Mouse (Mus musculus): ENCODE results near the gene Eif4enif1. TPM values are rescaled to one million over a fixed set of nuclear protein-coding genes. Genes with fewer than 3 reads are reported as not detected.

Eif4enif1 gene
- total and polyA plus RNA-seq, 3 experiments = 54.5 to 127 (median 60.8) TPM

DNA sequence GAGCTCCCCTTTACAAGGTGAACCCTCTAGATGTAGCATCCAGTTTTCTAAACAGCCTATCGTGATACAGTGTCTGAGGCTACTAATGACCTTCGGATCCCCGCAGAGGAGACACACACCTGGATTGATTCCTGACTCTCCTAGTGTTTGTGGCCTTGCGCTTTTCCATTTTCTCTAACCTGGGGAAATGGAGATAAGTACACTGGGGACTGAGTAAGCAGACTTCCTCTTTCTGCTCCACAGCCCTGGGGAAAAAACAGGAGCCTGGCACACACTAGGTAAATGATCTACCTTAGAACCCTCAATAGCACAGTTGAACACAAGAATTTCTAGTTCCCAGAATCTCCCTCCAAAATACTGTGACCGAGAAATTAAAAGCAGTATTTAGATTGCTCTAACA lies 85.7 kb downstream of the Eif4enif1 start:
- Histone ChIP-seq H3K4me3 (replicated peaks in 1 of 3; ENCODE audit: low read depth in 2 of 3, low read length in 2 of 3, poor library complexity in 1 of 3) (no peak overlapping the region), H3K27ac (ENCODE audit: insufficient read depth, low read depth) (no peak overlapping the region), H3K79me2 (replicated peaks; ENCODE audit: control insufficient read depth, extremely low read depth, insufficient read depth, poor library complexity, severe bottlenecking) (peaks cover 28% of the 10 kb centered on the region), H3K9ac (ENCODE audit: insufficient read depth, low read depth) (no peak overlapping the region), H3K9me3 (replicated peaks; ENCODE audit: low read length) (peaks cover 13% of the 10 kb centered on the region), H3K4me1 (ENCODE audit: control insufficient read depth in 1 of 2, insufficient read depth in 2 of 2) (peaks cover 5 to 26% of the 10 kb centered on the region in 2 experiments), H3K4me2 (ENCODE audit: insufficient read depth, low read depth, poor library complexity, severe bottlenecking) (no peak overlapping the region), H3K27me3 (replicated peaks) (no peaks in the 10 kb centered on the region), H3K36me3 (replicated peaks in 1 of 2; ENCODE audit: control insufficient read depth in 1 of 2, insufficient read depth in 1 of 2, low read length in 1 of 2) (peaks cover 0 to 2% of the 10 kb centered on the region in 2 experiments)
- dilution Hi-C loops (cut with MboI; ENCODE audit: extremely low pct_ligation_motif_present, extremely low pct_unique_long_range_greater_than_20kb, low sequenced_read_pairs) (no loop called here), in situ Hi-C loops (cut with MboI; ENCODE audit: low pct_ligation_motif_present, low pct_unique_long_range_greater_than_20kb, low sequenced_read_pairs) (no loop called here)
- TF ChIP-seq CTCF (conservative IDR thresholded peaks at IDR 0.05 in 1 of 2, IDR thresholded peaks at IDR 0.05 in 1 of 2; ENCODE audit: low read depth in 2 of 2, low read length in 2 of 2) = no peak
- no peak for TF ChIP-seq E2F4 (IDR thresholded peaks at IDR 0.05; ENCODE audit: insufficient replicate concordance, low read depth, low read length)
- no peak for TF ChIP-seq BHLHE40 (IDR thresholded peaks at IDR 0.05; ENCODE audit: low read depth, low read length)
- TF ChIP-seq TCF12 (IDR thresholded peaks at IDR 0.05; ENCODE audit: low read depth, low read length) = no peak
- no peak for TF ChIP-seq NRF1 (IDR thresholded peaks at IDR 0.05; ENCODE audit: low read depth, low read length)
- no peak for TF ChIP-seq UBTF (IDR thresholded peaks at IDR 0.05; ENCODE audit: low read depth, low read length)
- TF ChIP-seq GABPA (IDR thresholded peaks at IDR 0.05; ENCODE audit: insufficient replicate concordance, low read depth, low read length) = no peak
- TF ChIP-seq MAX (IDR thresholded peaks at IDR 0.05; ENCODE audit: low read length) = no peak
- no peak for TF ChIP-seq TBP (conservative IDR thresholded peaks at IDR 0.05; ENCODE audit: low read depth, low read length)
- TF ChIP-seq RCOR1 (conservative IDR thresholded peaks at IDR 0.05; ENCODE audit: low read depth, low read length) = no peak
- TF ChIP-seq ELF1 (IDR thresholded peaks at IDR 0.05; ENCODE audit: low read depth, low read length) = no peak
- TF ChIP-seq JUN (IDR thresholded peaks at IDR 0.05; ENCODE audit: insufficient read depth, low read depth, low read length) = no peak
- DNase-seq (ENCODE audit: extremely low read depth) = no peak

DNA sequence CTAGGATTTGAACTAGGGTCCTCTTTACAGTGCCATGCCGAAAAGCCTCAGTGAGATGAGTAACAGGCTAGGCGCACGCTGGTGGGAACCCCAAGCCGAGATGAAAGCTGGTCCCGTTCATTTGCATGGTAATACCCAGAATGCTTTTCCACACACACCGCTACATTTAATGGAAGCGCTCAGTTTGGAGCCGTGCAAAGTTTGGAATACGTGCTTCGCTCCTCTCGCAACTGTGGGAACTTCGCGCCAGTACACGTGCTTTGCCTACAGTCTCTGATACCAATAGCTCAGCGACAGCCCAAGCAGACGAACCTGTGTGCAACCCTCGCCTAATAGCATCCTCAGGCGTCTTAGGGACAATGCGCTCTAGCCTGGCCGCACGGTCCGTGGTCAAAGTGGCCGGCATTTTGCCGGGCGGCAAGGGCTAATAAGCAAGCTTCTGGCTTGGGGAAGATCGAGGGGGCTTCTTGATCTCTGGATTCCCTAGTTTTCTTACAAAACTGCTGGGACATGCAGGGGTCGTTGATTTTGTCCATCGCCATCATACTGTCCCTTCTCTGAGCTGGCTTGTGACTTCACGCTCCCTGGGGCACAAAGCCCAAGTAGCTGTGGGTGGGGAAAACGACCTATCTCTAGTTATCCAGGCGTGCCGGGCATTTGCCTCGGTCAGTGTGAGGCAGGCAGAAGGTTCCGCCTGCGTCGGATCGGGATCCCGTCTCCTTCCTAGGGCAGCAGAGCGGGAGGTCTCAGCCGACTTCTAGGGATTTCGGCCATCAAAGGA lies 86.5 kb downstream of the Eif4enif1 start, which contains the start of gene Patz1:
Gene Patz1, plus strand, starts transcription at position 354 of the 781 bp plus-strand sequence.
- Histone ChIP-seq H3K4me1 (ENCODE audit: control insufficient read depth in 1 of 2, insufficient read depth in 2 of 2) (peaks cover 5 to 34% of the 10 kb centered on the region in 2 experiments), H3K9me3 (replicated peaks; ENCODE audit: low read length) (peaks cover 5% of the 10 kb centered on the region), H3K27me3 (replicated peaks) (no peaks in the 10 kb centered on the region), H3K27ac (ENCODE audit: insufficient read depth, low read depth) (peak within 1 kb of the TSS; percentile 73), H3K36me3 (replicated peaks in 1 of 2; ENCODE audit: control insufficient read depth in 1 of 2, insufficient read depth in 1 of 2, low read length in 1 of 2) (peaks cover 4 to 10% of the 10 kb centered on the region in 2 experiments), H3K4me3 (replicated peaks in 1 of 3; ENCODE audit: low read depth in 2 of 3, low read length in 2 of 3, poor library complexity in 1 of 3) (peak within 1 kb of the TSS; percentile 73 to 84 (median 79)), H3K79me2 (replicated peaks; ENCODE audit: control insufficient read depth, extremely low read depth, insufficient read depth, poor library complexity, severe bottlenecking) (peaks cover 31% of the 10 kb centered on the region), H3K9ac (ENCODE audit: insufficient read depth, low read depth) (peak within 1 kb of the TSS; percentile 84), H3K4me2 (ENCODE audit: insufficient read depth, low read depth, poor library complexity, severe bottlenecking) (peak within 1 kb of the TSS; percentile 17)
- TF ChIP-seq NRF1 (IDR thresholded peaks at IDR 0.05; ENCODE audit: low read depth, low read length) = no peak
- 0 out of 2 replicates have a peak, but pooled peaks have one; percentile 2 for TF ChIP-seq RCOR1 (conservative IDR thresholded peaks at IDR 0.05; ENCODE audit: low read depth, low read length)
- 0 out of 2 replicates have a peak, but pooled peaks have one; percentile 11 for TF ChIP-seq MAX (IDR thresholded peaks at IDR 0.05; ENCODE audit: low read length)
- DNase-seq (ENCODE audit: extremely low read depth) = no peak
- dilution Hi-C loops (cut with MboI; ENCODE audit: extremely low pct_ligation_motif_present, extremely low pct_unique_long_range_greater_than_20kb, low sequenced_read_pairs) = no loop called here
- in situ Hi-C loops (cut with MboI; ENCODE audit: low pct_ligation_motif_present, low pct_unique_long_range_greater_than_20kb, low sequenced_read_pairs) = no loop called here

Measured in CH12.LX (cell line).